Mouse (Mus musculus) layer of hippocampus, postnatal 14 days (tissue): ENCODE data around the gene Sfxn4. TPM values are rescaled to one million over a fixed set of nuclear protein-coding genes. Genes with fewer than 3 reads are reported as not detected.

Source experiments
- DNase-seq, 2 experiments: peaks; one replicate each; pipeline ENCODE4 v3.0.0; 2021 to 2022; ENCODE audit warnings: low spot score in 2 of 2, mixed read lengths in 1 of 2
- total RNA-seq, 2 experiments: library from RNA; stranded (reverse); gene quantifications; 2 replicates each; pipeline ENCODE4 v1.2.3; 2021

Sfxn4 gene
- total RNA-seq, 2 experiments from 2014 or later: 10.6 to 15.5 TPM

DNA sequence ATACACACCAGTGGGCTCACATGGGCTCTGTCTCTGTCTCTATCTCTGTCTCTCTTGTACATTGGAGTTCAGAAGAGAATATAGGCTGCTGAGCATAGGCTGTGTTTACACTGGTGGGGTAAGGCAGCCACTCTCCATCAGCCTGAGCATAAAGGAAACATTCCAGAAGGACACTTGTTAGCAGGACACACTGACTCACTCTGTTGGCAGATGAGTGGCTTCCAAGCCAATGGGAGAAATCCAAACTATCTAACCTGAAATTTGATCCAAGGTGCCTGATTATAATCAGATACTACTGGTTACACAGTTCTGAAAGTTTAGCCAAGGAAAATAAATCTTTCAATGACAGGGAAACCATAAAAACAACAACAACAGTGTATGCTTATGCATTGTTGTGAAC is 15.5 kb downstream of the Sfxn4 start:
- DNase-seq: no peak

DNA sequence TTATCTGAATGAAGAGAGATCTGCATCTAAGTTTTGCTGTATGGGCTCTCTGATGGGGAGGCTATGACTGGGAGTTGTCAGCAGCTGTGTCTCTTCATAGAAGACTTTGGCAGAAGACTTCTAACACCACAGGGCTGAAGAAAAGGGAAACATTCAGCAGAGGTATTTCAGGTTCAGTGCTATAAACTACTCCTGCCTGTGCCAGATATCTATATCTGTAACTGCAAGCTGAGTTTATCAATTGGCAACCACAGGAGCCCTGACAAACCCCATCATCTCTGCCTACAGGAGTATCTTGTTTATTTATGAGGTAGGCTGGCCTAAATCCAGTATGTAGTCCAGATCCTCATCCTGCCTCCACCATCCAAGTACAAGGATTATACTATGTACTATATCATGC is 18.0 kb downstream of the Sfxn4 start:
- no peak for DNase-seq

- peak; percentile 30 to 55 for DNase-seq
Observed at GRCm38 (mm10) chr19:60837747-60838146, 23.5 kb downstream of the Sfxn4 start.

DNA sequence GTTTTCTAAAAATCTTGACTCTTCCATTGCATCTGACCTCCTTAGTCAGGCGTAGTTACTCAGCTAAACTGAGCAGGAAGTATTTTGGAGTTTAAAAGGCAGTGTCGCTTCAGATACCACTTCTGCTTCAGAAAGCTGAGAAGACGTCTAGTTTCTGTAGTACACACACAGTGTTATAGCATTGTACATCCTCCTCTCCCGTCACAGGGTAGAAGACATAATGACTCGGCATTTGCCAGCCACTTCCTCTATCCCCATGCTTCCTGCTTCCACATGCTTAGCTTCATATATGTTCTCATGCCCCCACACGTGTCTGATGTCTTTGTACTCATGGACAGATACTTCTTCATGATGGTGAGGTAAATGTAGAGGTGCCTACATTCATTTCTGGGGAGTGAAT is 42.6 kb downstream of the Sfxn4 start:
- DNase-seq: no peak

DNA sequence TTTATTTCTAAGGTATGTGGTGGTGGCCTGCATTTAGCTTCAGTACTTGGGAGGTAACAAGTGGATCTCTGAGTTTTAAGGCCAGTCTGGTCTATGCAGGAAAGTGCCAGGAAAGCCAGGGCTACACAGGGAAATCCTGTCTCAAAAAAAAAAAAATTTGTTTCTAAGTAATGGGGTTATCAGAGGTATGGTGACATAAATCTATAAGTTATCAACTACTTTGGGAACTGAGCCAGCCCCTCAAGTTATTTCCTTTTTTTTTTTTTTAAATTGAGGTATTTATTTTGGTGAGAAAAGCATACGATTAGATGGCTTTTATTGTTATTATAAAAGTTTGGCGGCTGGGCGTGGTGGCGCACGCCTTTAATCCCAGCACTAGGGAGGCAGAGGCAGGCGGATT is 48.1 kb downstream of the Sfxn4 start:
- DNase-seq: no peak

- DNase-seq: no peak
Observed at GRCm38 (mm10) chr19:60812036-60812389, 49.3 kb downstream of the Sfxn4 start.

DNA sequence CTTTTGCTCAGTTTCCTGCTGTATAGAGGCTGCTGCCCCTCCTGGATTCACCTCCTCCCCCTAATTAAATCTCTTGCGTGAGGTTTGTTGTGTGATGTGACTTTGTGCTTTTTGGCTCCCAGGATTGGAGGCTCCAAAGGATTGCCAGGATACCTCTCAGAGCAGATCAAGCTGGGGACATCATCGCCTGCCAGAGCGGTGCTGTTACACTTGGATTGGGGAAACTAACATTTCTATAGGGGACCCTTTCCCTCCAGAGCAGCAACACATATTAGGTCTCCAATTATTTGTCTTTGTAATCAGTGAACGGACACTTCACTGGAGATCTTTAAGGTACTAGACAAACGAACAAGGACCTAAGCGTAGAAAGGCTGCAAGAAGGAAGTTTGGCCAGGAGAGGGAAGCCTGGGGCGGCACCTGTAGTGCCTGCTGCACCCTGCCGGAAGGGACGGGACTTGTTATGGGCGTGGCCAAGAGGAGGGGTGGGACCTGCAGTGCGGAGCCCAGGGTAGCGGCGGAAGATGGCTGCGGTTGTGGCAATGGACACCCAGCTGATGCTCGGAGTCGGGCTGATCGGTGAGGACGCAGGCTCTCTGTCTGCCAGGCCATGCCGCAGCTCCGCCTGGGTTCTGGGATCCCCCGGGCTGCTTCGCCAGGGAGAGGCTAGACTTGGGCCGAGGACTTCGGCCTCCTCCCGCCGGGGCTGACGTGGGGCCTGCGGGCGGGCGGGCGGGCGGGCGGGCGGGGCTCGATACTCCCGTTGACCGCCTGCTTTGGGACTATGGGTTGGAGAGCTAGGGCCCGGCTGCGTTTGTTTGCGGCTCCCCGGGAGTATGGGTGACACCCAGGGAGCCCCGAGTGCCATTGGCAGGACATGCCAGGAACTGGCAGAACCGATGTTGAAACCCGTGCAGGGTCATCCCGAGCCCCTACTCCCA is 49.9 kb downstream of the Sfxn4 start, which contains the start of gene Fam45a:
Gene Fam45a (plus strand): TSS at position 488 of the 938 bp plus-strand sequence.
- DNase-seq: peak; percentile 88 to 91

- no peak for DNase-seq
Observed at GRCm38 (mm10) chr19:60809927-60810326, 51.4 kb downstream of the Sfxn4 start.

DNA sequence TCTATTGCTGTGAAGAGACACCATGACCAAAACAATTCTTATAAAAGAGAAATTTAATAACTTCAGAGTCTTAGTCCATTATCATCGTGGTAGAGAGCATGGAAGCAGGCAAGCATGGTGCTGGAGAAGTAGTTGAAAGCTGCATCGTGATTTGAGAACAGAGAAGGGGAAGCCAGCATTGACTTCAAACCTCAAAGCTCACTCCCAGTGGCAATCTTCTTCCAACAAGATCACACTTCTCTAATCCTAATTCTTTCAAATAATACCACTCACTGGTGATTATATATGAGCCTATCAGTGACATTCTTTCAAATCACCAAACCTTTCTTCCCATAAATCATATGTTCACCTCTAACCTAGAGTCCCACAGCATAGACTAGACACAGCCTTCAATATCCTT is 56.4 kb downstream of the Sfxn4 start:
- no peak for DNase-seq

GRCm38 (mm10) chr19:60799867-60800569 is 61.3 kb downstream of the Sfxn4 start:
- DNase-seq: no peak

DNA sequence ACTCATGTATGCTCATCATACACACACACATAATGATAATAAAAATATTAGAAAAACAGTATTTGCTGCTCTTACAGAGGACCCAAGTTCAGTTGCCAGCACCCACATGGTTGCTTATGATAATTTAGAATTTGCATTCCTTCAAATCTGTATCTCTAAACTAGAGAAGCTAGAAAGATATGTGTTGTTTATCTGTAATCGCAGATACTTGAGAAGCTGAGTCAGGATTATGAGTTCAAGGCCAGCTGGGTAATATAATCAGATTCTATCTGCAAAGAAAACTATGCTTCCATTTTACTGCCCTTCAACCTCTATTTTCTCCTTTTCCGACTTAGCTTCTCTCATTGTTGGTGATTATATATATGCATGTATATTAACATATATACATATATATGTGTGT is 63.9 kb downstream of the Sfxn4 start:
- no peak for DNase-seq

GRCm38 (mm10) chr19:60795244-60795643 is 66.0 kb downstream of the Sfxn4 start:
- no peak for DNase-seq

GRCm38 (mm10) chr19:60793170-60793707 is 68.0 kb downstream of the Sfxn4 start:
- DNase-seq: no peak

DNA sequence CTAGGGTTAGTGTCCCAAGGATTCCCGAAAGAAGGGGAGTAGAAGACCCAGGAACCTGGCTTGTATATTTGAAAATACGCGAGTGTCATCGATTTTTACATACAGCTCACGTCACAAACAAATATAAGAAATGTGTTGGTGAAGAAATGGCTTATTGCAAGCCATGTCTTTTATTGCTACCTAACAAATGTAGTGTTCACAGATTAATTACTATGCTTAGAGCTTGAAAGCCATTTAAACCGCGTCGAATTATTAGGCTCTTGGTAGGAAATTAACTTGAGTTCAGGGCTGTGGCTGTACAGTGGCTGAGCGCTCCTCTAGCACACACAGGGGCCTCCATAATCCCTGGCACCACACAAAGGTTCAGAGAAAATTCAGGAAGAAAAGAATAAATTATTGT is 70.1 kb downstream of the Sfxn4 start:
- no peak for DNase-seq

- peak; percentile 92 to 96 for DNase-seq
Observed at GRCm38 (mm10) chr19:60790551-60791161, 70.6 kb downstream of the Sfxn4 start, which contains the start of gene Eif3a. Eif3a (minus strand) TSS chr19:60790658.

DNA sequence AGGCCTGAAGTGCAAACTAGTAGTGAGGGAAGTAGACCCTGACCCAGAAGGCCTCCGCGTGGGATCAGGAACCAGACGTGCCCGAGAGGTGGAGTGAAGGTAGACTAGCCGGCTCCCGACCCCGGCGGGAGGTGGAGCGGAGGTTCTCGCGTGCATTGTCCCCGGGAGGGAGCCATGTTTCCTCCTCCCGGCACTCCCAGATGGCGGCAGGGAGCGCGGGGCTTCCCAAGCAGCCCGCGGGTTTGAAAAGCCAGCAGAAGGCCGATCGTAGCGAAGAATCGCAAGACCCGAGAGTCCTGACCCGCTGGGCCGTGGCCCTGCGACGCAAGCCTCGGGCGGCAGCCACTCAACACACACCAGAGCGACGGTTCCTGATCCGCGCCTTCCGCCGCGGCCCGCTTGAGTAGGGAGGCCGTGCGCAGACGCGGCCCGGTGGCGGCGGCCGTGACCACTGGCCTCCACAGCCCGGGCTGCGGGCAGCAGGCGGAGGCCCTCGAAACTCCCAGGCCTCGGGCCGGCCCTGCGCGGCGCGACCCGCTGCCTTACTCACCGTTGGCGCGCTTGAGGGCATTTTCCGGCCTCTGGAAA is 71.3 kb downstream of the Sfxn4 start:
- DNase-seq: peak; percentile 33 to 57

GRCm38 (mm10) chr19:60789452-60789851 is 71.8 kb downstream of the Sfxn4 start:
- DNase-seq: no peak

GRCm38 (mm10) chr19:60788214-60788960 is 72.9 kb downstream of the Sfxn4 start:
- DNase-seq: no peak

GRCm38 (mm10) chr19:60787465-60788150 is 73.7 kb downstream of the Sfxn4 start:
- no peak for DNase-seq
